Mouse (Mus musculus): Measurements from ENCODE around the gene Rnf43. TPM values are rescaled to one million over a fixed set of nuclear protein-coding genes. Genes with fewer than 3 reads are reported as not detected.

Gene Rnf43
- polyA plus RNA-seq, 1 experiment from 2014 or later = 14.7 TPM

DNA sequence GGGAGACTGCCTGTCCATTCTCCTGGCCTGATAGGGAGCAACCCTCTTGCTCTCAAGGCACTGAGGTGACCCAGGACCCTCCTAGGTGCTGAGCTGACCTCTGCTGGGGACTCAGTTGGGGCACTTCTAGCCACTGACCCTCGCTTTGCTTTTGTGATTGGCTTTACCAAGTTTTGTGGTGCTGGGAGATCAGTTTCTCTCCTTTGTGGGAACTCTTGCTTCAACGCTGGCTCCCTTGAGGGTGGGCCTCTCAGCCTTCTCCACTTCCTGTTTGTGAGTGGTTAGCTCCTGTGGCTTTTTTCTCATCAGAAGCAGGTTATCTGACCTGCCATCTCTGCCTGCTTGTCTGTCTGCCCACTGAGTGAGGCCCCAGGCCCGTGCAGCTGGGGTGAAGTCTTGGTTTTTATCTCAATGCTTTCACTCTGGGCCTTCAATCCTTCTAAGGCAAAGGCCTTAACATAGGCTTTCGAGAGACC, 89.0 kb downstream of the Rnf43 start:
- H3K27ac ChIP-seq = peak overlapping the region; percentile 17; the same call in 1 of the 2 replicates
- no peak overlapping the region for H3K9ac ChIP-seq
- ATAC-seq = no peak
- 63% methylated on average over 4 of the region's 4 CpGs for WGBS
- 0 out of 2 replicates have a peak, but pooled peaks cover 3% of the 10 kb centered on the region for H3K4me1 ChIP-seq (replicated peaks)
- H3K9me3 ChIP-seq = no peaks in the 10 kb centered on the region
- no peak overlapping the region for H3K4me3 ChIP-seq (replicated peaks)
- no peak overlapping the region for H3K4me2 ChIP-seq (replicated peaks)
- no peaks in the 10 kb centered on the region for H3K36me3 ChIP-seq
- no peaks in the 10 kb centered on the region for H3K27me3 ChIP-seq (replicated peaks)

GRCm38 (mm10) chr11:87752307-87752706, 89.8 kb downstream of the Rnf43 start:
- Histone ChIP-seq H3K36me3 (no peaks in the 10 kb centered on the region), H3K9me3 (no peaks in the 10 kb centered on the region), H3K4me3 (replicated peaks) (no peak overlapping the region), H3K9ac (no peak overlapping the region), H3K4me2 (replicated peaks) (no peak overlapping the region), H3K27ac (no peak overlapping the region), H3K4me1 (replicated peaks) (0 out of 2 replicates have a peak, but pooled peaks cover 3% of the 10 kb centered on the region), H3K27me3 (replicated peaks) (no peaks in the 10 kb centered on the region)
- ATAC-seq = no peak
- 87% methylated on average over 1 of the region's 1 CpGs for WGBS

- 87% methylated on average over 8 of the region's 8 CpGs for WGBS
- Histone ChIP-seq H3K27me3 (replicated peaks) (no peaks in the 10 kb centered on the region), H3K4me2 (replicated peaks) (no peak overlapping the region), H3K9me3 (no peaks in the 10 kb centered on the region), H3K4me1 (replicated peaks) (0 out of 2 replicates have a peak, but pooled peaks cover 3% of the 10 kb centered on the region), H3K9ac (no peak overlapping the region), H3K27ac (no peak overlapping the region), H3K36me3 (no peaks in the 10 kb centered on the region), H3K4me3 (replicated peaks) (no peak overlapping the region)
- no peak for ATAC-seq
These were observed 90.7 kb downstream of the Rnf43 start for GRCm38 (mm10) chr11:87753255-87753654.

DNA sequence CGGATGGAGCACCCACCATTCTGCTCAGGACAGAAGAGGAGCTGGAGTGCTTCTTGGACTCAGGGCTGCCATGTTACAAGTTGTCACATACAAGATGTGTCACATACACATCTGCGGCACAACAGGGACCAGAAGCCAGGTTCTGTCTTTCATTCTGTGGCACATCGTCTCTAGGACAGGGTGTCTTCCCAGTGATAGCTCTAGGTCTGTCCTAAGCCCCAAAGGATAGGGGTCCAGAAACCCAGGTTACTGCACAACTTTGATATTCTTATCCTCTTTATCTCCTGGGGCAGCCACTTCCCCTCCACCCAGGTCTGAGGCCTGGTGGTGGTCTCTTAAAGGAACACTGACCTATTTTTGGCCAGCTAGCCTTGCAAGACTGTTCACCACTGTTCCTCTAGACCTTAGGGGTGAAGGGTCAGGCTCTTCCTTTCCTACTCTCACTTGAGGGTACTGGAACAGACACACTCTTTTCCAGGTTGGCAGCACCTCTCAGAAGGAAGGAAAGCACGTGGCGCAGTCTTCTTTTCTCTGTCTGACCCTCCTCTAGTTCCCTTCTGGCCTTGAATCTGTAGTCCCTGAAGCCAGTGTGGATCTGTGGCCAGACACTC, 91.5 kb downstream of the Rnf43 start:
- no peak overlapping the region for H3K4me3 ChIP-seq (replicated peaks)
- no peak overlapping the region for H3K27ac ChIP-seq
- no peaks in the 10 kb centered on the region for H3K36me3 ChIP-seq
- no peak for ATAC-seq
- H3K4me2 ChIP-seq (replicated peaks) = no peak overlapping the region
- whole genome bisulfite sequencing = 83% methylated on average over 5 of the region's 5 CpGs
- no peaks in the 10 kb centered on the region for H3K9me3 ChIP-seq
- H3K4me1 ChIP-seq (replicated peaks) = 0 out of 2 replicates have a peak, but pooled peaks cover 3% of the 10 kb centered on the region
- H3K9ac ChIP-seq = no peak overlapping the region
- no peaks in the 10 kb centered on the region for H3K27me3 ChIP-seq (replicated peaks)

DNA sequence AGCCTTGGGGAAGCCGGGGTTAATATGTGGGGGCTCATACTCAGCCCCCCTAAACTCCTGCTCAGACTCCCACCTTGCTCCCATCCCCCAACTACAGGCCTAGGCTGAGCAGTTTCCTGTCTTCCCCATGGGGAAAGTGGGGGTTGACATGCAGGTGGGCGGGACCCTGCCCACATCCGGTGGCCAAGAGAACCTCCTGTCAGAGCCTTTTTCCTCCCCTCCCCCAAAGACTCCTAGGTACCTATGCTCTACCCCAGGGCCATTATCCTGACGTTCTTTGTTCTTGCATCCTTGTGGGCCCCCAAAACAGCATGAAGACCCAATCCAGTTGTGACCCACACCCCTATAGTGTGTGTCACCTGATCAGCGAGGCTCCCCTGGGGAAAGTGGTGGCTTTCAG, 92.1 kb downstream of the Rnf43 start:
- Histone ChIP-seq H3K27ac (no peak overlapping the region), H3K36me3 (no peaks in the 10 kb centered on the region), H3K4me2 (replicated peaks) (no peak overlapping the region), H3K9me3 (no peaks in the 10 kb centered on the region), H3K9ac (no peak overlapping the region), H3K27me3 (replicated peaks) (no peaks in the 10 kb centered on the region; the same call in 1 of the 2 replicates), H3K4me3 (replicated peaks) (no peak overlapping the region), H3K4me1 (replicated peaks) (no peaks in the 10 kb centered on the region)
- ATAC-seq = no peak
- 69% methylated on average over 5 of the region's 5 CpGs for WGBS

DNA sequence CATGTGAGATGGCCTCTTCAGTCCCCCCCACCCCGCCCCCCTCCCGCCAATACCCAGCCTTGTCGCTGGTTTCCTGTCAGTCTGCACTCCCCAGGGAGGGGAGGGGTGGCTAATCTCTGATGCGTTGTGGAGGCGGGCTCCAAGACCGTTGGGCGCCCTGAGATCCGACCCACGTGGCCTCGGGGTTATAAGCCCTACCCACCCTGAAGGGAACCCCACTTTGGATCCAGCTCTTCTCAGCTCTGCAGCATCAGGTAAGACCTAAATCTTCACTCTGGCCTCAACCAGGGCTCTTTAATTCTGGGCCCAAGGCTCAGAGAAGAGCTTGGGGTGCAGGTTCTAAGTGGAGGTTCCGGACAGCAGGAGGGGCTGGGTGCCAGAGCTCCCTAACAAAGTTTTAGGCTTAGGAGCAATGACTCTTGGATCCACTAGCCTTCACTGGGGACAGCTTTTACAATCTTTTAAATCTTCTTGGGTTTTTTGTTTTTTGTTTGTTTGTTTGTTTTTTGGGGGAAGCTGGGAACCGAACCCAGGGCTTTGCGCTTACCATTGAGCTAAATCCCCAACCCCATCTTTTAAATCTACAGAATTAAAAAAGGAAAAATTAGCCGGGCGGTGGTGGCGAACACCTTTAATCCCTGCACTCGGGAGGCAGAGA, 93.0 kb downstream of the Rnf43 start:
- H3K9ac ChIP-seq = no peak overlapping the region
- no peaks in the 10 kb centered on the region for H3K36me3 ChIP-seq
- H3K9me3 ChIP-seq = no peaks in the 10 kb centered on the region
- no peak overlapping the region for H3K27ac ChIP-seq
- H3K4me1 ChIP-seq (replicated peaks) = no peaks in the 10 kb centered on the region
- H3K27me3 ChIP-seq (replicated peaks) = peaks cover 4% of the 10 kb centered on the region
- no peak overlapping the region for H3K4me3 ChIP-seq (replicated peaks)
- WGBS = 77% methylated on average over 17 of the region's 17 CpGs
- ATAC-seq = peak; percentile 60; the same call in 1 of the 2 replicates
- H3K4me2 ChIP-seq (replicated peaks) = no peak overlapping the region

GRCm38 (mm10) chr11:87756251-87756820, 93.8 kb downstream of the Rnf43 start:
- no peaks in the 10 kb centered on the region for H3K4me1 ChIP-seq (replicated peaks)
- H3K36me3 ChIP-seq = no peaks in the 10 kb centered on the region
- H3K27ac ChIP-seq = 0 out of 2 replicates have a peak overlapping the region, but pooled peaks have one; percentile 13
- H3K9ac ChIP-seq = no peak overlapping the region
- H3K27me3 ChIP-seq (replicated peaks) = peaks cover 12% of the 10 kb centered on the region
- 85% methylated on average over 15 of the region's 15 CpGs for WGBS
- H3K9me3 ChIP-seq = no peaks in the 10 kb centered on the region
- peak overlapping the region; percentile 7; the same call in 1 of the 2 replicates for H3K4me3 ChIP-seq (replicated peaks)
- H3K4me2 ChIP-seq (replicated peaks) = no peak overlapping the region
- ATAC-seq = no peak

GRCm38 (mm10) chr11:87757001-87757954, 94.8 kb downstream of the Rnf43 start:
- H3K27ac ChIP-seq = no peak overlapping the region
- no peak overlapping the region for H3K9ac ChIP-seq
- ATAC-seq = no peak
- H3K4me3 ChIP-seq (replicated peaks) = no peak overlapping the region; the same call in 1 of the 2 replicates
- peaks cover 22% of the 10 kb centered on the region for H3K27me3 ChIP-seq (replicated peaks)
- H3K36me3 ChIP-seq = no peaks in the 10 kb centered on the region
- no peak overlapping the region for H3K4me2 ChIP-seq (replicated peaks)
- no peaks in the 10 kb centered on the region for H3K4me1 ChIP-seq (replicated peaks)
- WGBS = 88% methylated on average over 25 of the region's 25 CpGs
- no peaks in the 10 kb centered on the region for H3K9me3 ChIP-seq

- WGBS = 77% methylated on average over 7 of the region's 7 CpGs
- Histone ChIP-seq H3K4me2 (replicated peaks) (no peak overlapping the region), H3K9me3 (no peaks in the 10 kb centered on the region), H3K27ac (no peak overlapping the region), H3K4me1 (replicated peaks) (peaks cover under 1% of the 10 kb centered on the region; the same call in 1 of the 2 replicates), H3K9ac (no peak overlapping the region), H3K4me3 (replicated peaks) (no peak overlapping the region), H3K27me3 (replicated peaks) (peaks cover 32% of the 10 kb centered on the region), H3K36me3 (no peaks in the 10 kb centered on the region)
- ATAC-seq = no peak
These were observed 95.8 kb downstream of the Rnf43 start for GRCm38 (mm10) chr11:87758161-87758911.

GRCm38 (mm10) chr11:87758957-87759608, 96.6 kb downstream of the Rnf43 start:
- H3K27me3 ChIP-seq (replicated peaks) = peaks cover 40% of the 10 kb centered on the region
- no peak overlapping the region for H3K4me2 ChIP-seq (replicated peaks)
- no peaks in the 10 kb centered on the region for H3K9me3 ChIP-seq
- peaks cover 7% of the 10 kb centered on the region for H3K4me1 ChIP-seq (replicated peaks)
- H3K9ac ChIP-seq = no peak overlapping the region
- no peak overlapping the region for H3K4me3 ChIP-seq (replicated peaks)
- WGBS = 65% methylated on average over 4 of the region's 4 CpGs
- no peaks in the 10 kb centered on the region for H3K36me3 ChIP-seq
- no peak overlapping the region for H3K27ac ChIP-seq
- no peak for ATAC-seq

GRCm38 (mm10) chr11:87759609-87760005, 97.1 kb downstream of the Rnf43 start:
- no peaks in the 10 kb centered on the region for H3K36me3 ChIP-seq
- H3K4me1 ChIP-seq (replicated peaks) = peaks cover 13% of the 10 kb centered on the region
- H3K27ac ChIP-seq = no peak overlapping the region
- peaks cover 45% of the 10 kb centered on the region for H3K27me3 ChIP-seq (replicated peaks)
- no peak overlapping the region for H3K4me3 ChIP-seq (replicated peaks)
- H3K4me2 ChIP-seq (replicated peaks) = no peak overlapping the region
- WGBS = 3% methylated on average over 3 of the region's 3 CpGs
- H3K9me3 ChIP-seq = no peaks in the 10 kb centered on the region
- H3K9ac ChIP-seq = no peak overlapping the region
- ATAC-seq = no peak

Data from intestine, embryonic 15.5 days (tissue).